Mouse (Mus musculus) mesoderm, embryonic 11.5 days (tissue): ENCODE data around the gene Itpr2.
"Not testable (repeated sequence)": the region's sequence is repeated elsewhere in the genome, so short reads cannot be mapped to it uniquely, and the experiment has no call there.

Experiments
- DNase-seq: peaks from one replicate; pipeline ENCODE4 v3.0.0-alpha.2; 2012; ENCODE audit warnings: low read depth, low spot score

Itpr2 gene

GRCm38 (mm10) chr6:146470378-146470777, 31.6 kb downstream of the Itpr2 start:
- no peak for DNase-seq

GRCm38 (mm10) chr6:146469936-146470335, 32.1 kb downstream of the Itpr2 start:
- peak; percentile 17 for DNase-seq

- peak; percentile 27 for DNase-seq
Measured at GRCm38 (mm10) chr6:146468361-146468760, 33.7 kb downstream of the Itpr2 start.

- DNase-seq, result not testable (repeated sequence)
Measured at GRCm38 (mm10) chr6:146464645-146465042, 37.4 kb downstream of the Itpr2 start.

- DNase-seq, result no peak
Measured at GRCm38 (mm10) chr6:146464014-146464644, 37.9 kb downstream of the Itpr2 start.

GRCm38 (mm10) chr6:146460936-146461335, 41.1 kb downstream of the Itpr2 start:
- DNase-seq, result no peak

GRCm38 (mm10) chr6:146458436-146458835, 43.6 kb downstream of the Itpr2 start:
- DNase-seq, result no peak

- no peak for DNase-seq
Measured at GRCm38 (mm10) chr6:146456741-146457140, 45.3 kb downstream of the Itpr2 start.

- DNase-seq, result no peak
Measured at GRCm38 (mm10) chr6:146454520-146455511, 47.2 kb downstream of the Itpr2 start.

GRCm38 (mm10) chr6:146452474-146452873, 49.5 kb downstream of the Itpr2 start:
- no peak for DNase-seq

- DNase-seq, result no peak
Measured at GRCm38 (mm10) chr6:146446032-146446704, 55.9 kb downstream of the Itpr2 start.

GRCm38 (mm10) chr6:146439826-146440225, 62.2 kb downstream of the Itpr2 start:
- DNase-seq, result no peak

GRCm38 (mm10) chr6:146439071-146439818, 62.8 kb downstream of the Itpr2 start:
- DNase-seq, result no peak

- DNase-seq, result no peak
Measured at GRCm38 (mm10) chr6:146438057-146438456, 64.0 kb downstream of the Itpr2 start.

GRCm38 (mm10) chr6:146436916-146437496, 65.0 kb downstream of the Itpr2 start:
- peak; percentile 31 for DNase-seq

- no peak for DNase-seq
Measured at GRCm38 (mm10) chr6:146434217-146434616, 67.8 kb downstream of the Itpr2 start.

GRCm38 (mm10) chr6:146432218-146432865, 69.7 kb downstream of the Itpr2 start:
- DNase-seq, result no peak

- no peak for DNase-seq
Measured at GRCm38 (mm10) chr6:146431777-146432176, 70.2 kb downstream of the Itpr2 start.

GRCm38 (mm10) chr6:146429694-146430380, 72.2 kb downstream of the Itpr2 start:
- peak; percentile 48 for DNase-seq

- no peak for DNase-seq
Measured at GRCm38 (mm10) chr6:146424778-146425177, 77.2 kb downstream of the Itpr2 start.
